Mouse (Mus musculus): Measurements from ENCODE around the gene Rps24. TPM values are rescaled to one million over a fixed set of nuclear protein-coding genes. Genes with fewer than 3 reads are reported as not detected.

The Rps24 gene
- polyA plus RNA-seq, 1 experiment: 1,252 TPM

DNA sequence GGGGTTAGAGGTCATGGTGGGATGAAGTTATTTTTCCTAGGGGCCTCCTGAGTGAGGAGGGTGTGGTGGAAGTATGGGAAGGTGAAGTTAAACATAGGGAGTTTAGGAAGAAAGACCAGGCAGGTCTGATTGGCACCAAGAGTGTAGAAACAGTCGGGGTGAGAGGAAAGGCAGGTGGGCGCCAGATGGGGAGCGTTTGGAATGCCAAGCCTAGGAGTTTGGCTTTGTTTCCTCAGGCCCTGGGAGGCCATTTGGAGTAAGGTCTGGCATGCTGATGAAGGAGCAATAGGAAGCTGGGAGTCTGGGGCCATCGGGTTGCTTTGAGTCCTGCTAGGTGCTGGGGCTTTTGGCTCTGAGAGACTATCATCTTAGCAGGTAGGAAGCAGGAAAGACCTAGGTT is 56.0 kb downstream of the Rps24 start:
- H3K27ac ChIP-seq (ENCODE audit: control insufficient read depth, insufficient read depth, low read depth, low read length): no peak overlapping the region
- no peak overlapping the region for H3K4me3 ChIP-seq (ENCODE audit: control insufficient read depth, low read depth, low read length)
- H3K4me1 ChIP-seq (ENCODE audit: control insufficient read depth, insufficient read depth, low read length): no peaks in the 10 kb centered on the region
- H3K27me3 ChIP-seq (ENCODE audit: control insufficient read depth, insufficient read depth, low read length): no peaks in the 10 kb centered on the region
- H3K36me3 ChIP-seq (ENCODE audit: control insufficient read depth, insufficient read depth, low read length): no peaks in the 10 kb centered on the region
- TF ChIP-seq CTCF (IDR thresholded peaks at IDR 0.05; ENCODE audit: control insufficient read depth, insufficient read depth, insufficient replicate concordance, low read depth, low read length): no peak
- TF ChIP-seq POLR2A (IDR thresholded peaks at IDR 0.05; ENCODE audit: control insufficient read depth, low read depth, low read length): no peak

DNA sequence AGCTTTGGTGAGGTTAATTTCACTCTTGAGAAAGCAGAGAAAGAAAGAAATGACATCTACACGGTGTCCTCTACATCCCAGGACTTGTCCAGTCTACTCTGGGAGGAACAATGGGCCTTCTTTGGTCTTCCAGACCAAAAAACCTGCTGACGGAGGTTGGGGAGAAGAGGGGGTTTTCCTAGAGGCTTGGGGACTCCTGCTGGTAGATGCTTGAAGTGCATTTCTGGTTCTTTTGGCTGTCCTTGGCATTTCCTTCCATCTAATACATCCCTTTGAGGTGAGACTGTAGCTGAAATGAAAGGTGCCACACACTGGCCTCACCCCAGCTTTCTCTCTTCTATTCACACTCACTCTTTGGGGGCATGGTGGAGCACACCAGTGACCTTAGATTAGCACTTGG is 57.1 kb downstream of the Rps24 start:
- no peak overlapping the region for H3K27ac ChIP-seq (ENCODE audit: control insufficient read depth, insufficient read depth, low read depth, low read length)
- H3K27me3 ChIP-seq (ENCODE audit: control insufficient read depth, insufficient read depth, low read length): no peaks in the 10 kb centered on the region
- no peak overlapping the region for H3K4me3 ChIP-seq (ENCODE audit: control insufficient read depth, low read depth, low read length)
- no peaks in the 10 kb centered on the region for H3K36me3 ChIP-seq (ENCODE audit: control insufficient read depth, insufficient read depth, low read length)
- TF ChIP-seq POLR2A (IDR thresholded peaks at IDR 0.05; ENCODE audit: control insufficient read depth, low read depth, low read length): no peak
- no peak for TF ChIP-seq CTCF (IDR thresholded peaks at IDR 0.05; ENCODE audit: control insufficient read depth, insufficient read depth, insufficient replicate concordance, low read depth, low read length)
- no peaks in the 10 kb centered on the region for H3K4me1 ChIP-seq (ENCODE audit: control insufficient read depth, insufficient read depth, low read length)

Other genes with a start within 250 kb of the Rps24 start
- 3.4 and 5.8 TPM in 2 replicates for gene Dlg5, start 241.2 kb upstream of the Rps24 start, polyA plus RNA-seq (2012; rRNA removed)
- 6.7 and 7.9 TPM in 2 replicates for gene E330034G19Rik, start 193.9 kb upstream of the Rps24 start, polyA plus RNA-seq (2012; rRNA removed)
- 5.9 and 6.8 TPM in 2 replicates for gene Polr3a, start 67 bp upstream of the Rps24 start, polyA plus RNA-seq (2012; rRNA removed)

Data from testis, adult 2 months (tissue).